Mouse (Mus musculus) midbrain, postnatal 0 days (tissue): Measurements from ENCODE around the gene Map3k13. TPM values are rescaled to one million over a fixed set of nuclear protein-coding genes. Genes with fewer than 3 reads are reported as not detected.

Experiments used
- ATAC-seq: fragments of 200-750 bp; cut with Nextera tagmentation; 2 replicates; pipeline ENCODE4 v1.8.0; 2017; ENCODE audit warnings: moderate number of reproducible peaks, mild to moderate bottlenecking, moderate TSS enrichment, moderate library complexity; ENCODE audit not compliant: low FRiP score
- DNase-seq: peaks from one replicate; pipeline ENCODE4 v3.0.0-alpha.2; 2015; ENCODE audit warnings: low spot score
- H3K27ac ChIP-seq: fragments of 300-500 bp; sonication (generic); 2 replicates; pipeline ENCODE4 v1.5.1; 2014; ENCODE audit warnings: low read depth, mild to moderate bottlenecking, low read length, mixed read lengths
- H3K27me3 ChIP-seq: fragments of 300-500 bp; sonication (generic); 2 replicates; pipeline ENCODE4 v1.6.1; 2014; ENCODE audit warnings: low read length, control low read depth, mixed read lengths; ENCODE audit not compliant: insufficient read depth
- H3K36me3 ChIP-seq: fragments of 300-500 bp; sonication (generic); 2 replicates; pipeline ENCODE4 v1.6.1; 2014; ENCODE audit warnings: low read length, control low read depth, mixed read lengths; ENCODE audit not compliant: insufficient read depth
- H3K4me1 ChIP-seq: fragments of 300-500 bp; sonication (generic); 2 replicates; pipeline ENCODE4 v1.6.1; 2014; ENCODE audit warnings: mild to moderate bottlenecking, control low read depth, antibody characterized with exemption, low read length, mixed read lengths; ENCODE audit not compliant: insufficient read depth
- H3K4me2 ChIP-seq: fragments of 300-500 bp; sonication (generic); 2 replicates; pipeline ENCODE4 v1.6.1; 2014; ENCODE audit warnings: low read depth, mild to moderate bottlenecking, low read length, mixed read lengths; ENCODE audit not compliant: poor library complexity, severe bottlenecking
- H3K4me3 ChIP-seq: fragments of 300-500 bp; sonication (generic); 2 replicates; pipeline ENCODE4 v1.5.1; 2014; ENCODE audit warnings: low read depth, mild to moderate bottlenecking, low read length, moderate library complexity
- H3K9ac ChIP-seq: fragments of 300-500 bp; sonication (generic); replicated peaks from 2 replicates; pipeline ENCODE4 v1.6.1; 2014; ENCODE audit warnings: mild to moderate bottlenecking, low read length, moderate library complexity, mixed read lengths; ENCODE audit not compliant: poor library complexity, severe bottlenecking
- H3K9me3 ChIP-seq: fragments of 300-500 bp; sonication (generic); 2 replicates; pipeline ENCODE4 v1.6.1; 2016; ENCODE audit warnings: low read length, control low read depth
- CTCF ChIP-seq: IDR thresholded peaks from 2 replicates; pipeline ENCODE4 v1.5.1; 2016; ENCODE audit warnings: antibody characterized with exemption, mild to moderate bottlenecking
- WGBS: fragments of 180-500 bp; shearing (Covaris S2); extraction: QIAGEN DNeasy Blood & Tissue Kit; methylation state at CpG from one replicate; pipeline ENCODE4 v1.1.7; 2014; 5-methylcytosine and 5-hydroxymethylcytosine counted together
- polyA plus RNA-seq: library from polyadenylated mRNA; unstranded; fragments of >200 nt; fragmentation: Nextera tagmentation; extraction: Ambion mirVana; gene quantifications from 2 replicates; pipeline ENCODE4 v1.2.1, GENCODE M21; 2015
- total RNA-seq: library from RNA; depleted of rRNA; stranded (reverse); fragments of >200 nt; gene quantifications from 2 replicates; pipeline ENCODE4 v1.2.3, GENCODE M21; 2014; rRNA removed

The Map3k13 gene
- total and polyA plus RNA-seq, 2 experiments from 2014 or later: 4.0 to 12.1 TPM

- TF ChIP-seq CTCF: no peak
Observed at GRCm38 (mm10) chr16:21977347-21977746, 183.2 kb downstream of the Map3k13 start.

More at GRCm38 (mm10) chr16:21977347-21977746, 183.2 kb downstream of the Map3k13 start:
- no peak for DNase-seq
- Histone ChIP-seq H3K9ac (no peak overlapping the region), H3K4me1 (no peaks in the 10 kb centered on the region), H3K4me2 (no peak overlapping the region), H3K4me3 (no peak overlapping the region), H3K36me3 (no peaks in the 10 kb centered on the region), H3K27me3 (no peaks in the 10 kb centered on the region), H3K9me3 (no peaks in the 10 kb centered on the region), H3K27ac (no peak overlapping the region)
- no peak for ATAC-seq
- 82% methylated on average over 5 of the region's 5 CpGs for WGBS

Other genes starting within 250 kb of the Map3k13 start
- 48.1 and 48.7 TPM in 2 replicates for gene 2510009E07Rik, start 99.7 kb upstream of the Map3k13 start, total RNA-seq
- 36.0 and 37.0 TPM in 2 replicates for gene 2510009E07Rik, start 99.7 kb upstream of the Map3k13 start, polyA plus RNA-seq
- 2.1 and 3.3 TPM in 2 replicates for gene Ehhadh, start 6.5 kb upstream of the Map3k13 start, total RNA-seq
- gene Ehhadh, start 6.5 kb upstream of the Map3k13 start, polyA plus RNA-seq: 1.7 and 2.3 TPM in 2 replicates
- 28.5 and 28.7 TPM in 2 replicates for gene Tmem41a, start 153.2 kb downstream of the Map3k13 start, total RNA-seq
- gene Tmem41a, start 153.2 kb downstream of the Map3k13 start, polyA plus RNA-seq: 49.8 and 52.0 TPM in 2 replicates
- 1.3 and 2.3 TPM in 2 replicates for gene Liph, start 201.3 kb downstream of the Map3k13 start, total RNA-seq
- 0.88 and 0.89 TPM in 2 replicates for gene Liph, start 201.3 kb downstream of the Map3k13 start, polyA plus RNA-seq
- gene Senp2, start 215.1 kb downstream of the Map3k13 start, total RNA-seq: 35.2 and 39.9 TPM in 2 replicates
- 42.1 and 48.4 TPM in 2 replicates for gene Senp2, start 215.1 kb downstream of the Map3k13 start, polyA plus RNA-seq